Mouse (Mus musculus) erythroid progenitor cell, adult 5-6 weeks (primary cell): ENCODE measurements at regions not wholly inside any gene's neighbourhood (a gene's known extent, or its start where the extent isn't known, plus 50 kb on each side); places are given as distances from the start of the nearest gene placed in this dataset.

Experiments
- ATAC-seq: replicated peaks from 2 replicates; pipeline ENCODE4 v1.8.0; 2016; ENCODE audit warnings: moderate number of reproducible peaks, mild to moderate bottlenecking, moderate TSS enrichment, inconsistent platforms; ENCODE audit not compliant: poor library complexity, low FRiP score, severe bottlenecking

- ATAC-seq: no peak
These were observed 104.9 kb upstream of the Slc22a12 start for GRCm38 (mm10) chr19:6647686-6648085.

GRCm38 (mm10) chr19:6647216-6647615, 104.4 kb upstream of the Slc22a12 start:
- no peak for ATAC-seq

GRCm38 (mm10) chr19:6645912-6646311, 103.1 kb upstream of the Slc22a12 start:
- no peak for ATAC-seq

DNA sequence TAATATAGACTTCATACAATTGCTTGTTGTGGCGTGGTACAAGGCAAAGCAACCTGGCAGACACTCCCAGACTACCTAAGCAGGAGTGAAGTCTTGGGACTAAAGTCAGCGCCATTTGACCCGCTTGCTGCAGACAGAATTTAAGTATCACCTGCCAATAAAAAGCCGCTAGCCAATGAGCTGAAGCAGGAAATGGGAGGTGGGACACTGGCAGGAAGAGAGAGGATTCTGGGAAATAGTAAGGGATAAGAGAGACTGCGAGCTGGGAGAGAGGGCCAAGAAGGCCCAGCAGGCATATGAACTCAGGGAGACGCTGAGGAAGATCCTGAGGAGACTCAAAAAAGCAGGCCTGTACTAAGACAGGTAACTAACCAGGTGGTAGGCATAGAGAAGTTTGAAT, 102.0 kb upstream of the Slc22a12 start:
- ATAC-seq: no peak

GRCm38 (mm10) chr19:6639681-6640080, 96.8 kb upstream of the Slc22a12 start:
- ATAC-seq: no peak

DNA sequence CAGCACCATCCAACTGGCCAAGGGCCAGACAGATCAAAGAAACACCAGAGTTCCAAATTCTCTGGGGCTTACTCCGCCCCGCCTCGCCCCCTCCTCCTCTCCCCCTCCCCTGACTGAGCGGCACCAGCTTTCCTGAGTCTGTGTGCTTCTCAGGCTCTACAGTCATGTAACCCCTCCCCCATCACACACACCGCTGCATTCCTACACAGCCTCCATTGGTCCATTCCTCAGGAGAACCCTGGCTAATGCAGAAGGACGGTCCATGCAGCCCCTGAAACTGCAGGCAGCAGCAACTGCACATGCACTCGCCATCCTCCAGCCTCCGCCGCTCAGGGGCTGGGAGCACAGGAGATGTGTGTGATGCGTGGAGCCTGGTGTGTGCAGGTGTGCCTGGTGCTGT, 90.6 kb upstream of the Slc22a12 start:
- ATAC-seq: no peak

DNA sequence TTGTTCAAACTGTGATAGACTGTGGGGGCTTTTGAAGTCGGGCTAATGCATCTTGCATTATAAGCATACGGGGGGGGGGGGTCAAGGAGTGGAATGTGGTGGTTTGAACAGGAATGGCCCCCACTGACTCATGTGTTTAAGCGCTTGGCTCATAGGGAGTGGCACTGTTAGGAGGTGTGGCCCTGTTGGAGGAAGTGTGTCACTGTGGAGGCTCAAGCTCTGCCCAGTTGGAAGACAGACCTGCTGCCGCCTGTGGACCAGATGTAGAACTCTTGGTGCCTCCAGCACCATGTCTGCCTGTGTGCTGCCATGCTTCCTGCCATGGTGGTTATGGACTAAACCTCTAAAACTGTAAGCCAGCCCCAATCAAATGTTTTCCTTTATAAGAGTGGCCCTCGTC, 89.0 kb upstream of the Slc22a12 start:
- no peak for ATAC-seq

DNA sequence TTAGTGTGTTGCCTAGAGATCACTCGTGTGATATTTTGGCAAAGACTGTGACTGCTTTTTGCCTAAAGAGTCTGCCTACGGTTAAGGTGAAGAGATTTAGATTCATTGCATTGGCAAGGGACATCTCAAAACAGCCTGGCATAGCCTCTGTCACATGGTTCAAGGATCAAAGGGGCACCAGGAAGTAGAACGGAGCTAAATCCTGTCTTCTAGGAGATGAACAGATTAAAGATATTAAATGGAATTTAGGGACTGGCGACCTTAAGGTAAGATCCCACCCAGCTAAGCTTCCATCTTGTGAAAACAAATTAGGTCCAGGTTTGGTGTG, 87.7 kb upstream of the Slc22a12 start:
- ATAC-seq: no peak

DNA sequence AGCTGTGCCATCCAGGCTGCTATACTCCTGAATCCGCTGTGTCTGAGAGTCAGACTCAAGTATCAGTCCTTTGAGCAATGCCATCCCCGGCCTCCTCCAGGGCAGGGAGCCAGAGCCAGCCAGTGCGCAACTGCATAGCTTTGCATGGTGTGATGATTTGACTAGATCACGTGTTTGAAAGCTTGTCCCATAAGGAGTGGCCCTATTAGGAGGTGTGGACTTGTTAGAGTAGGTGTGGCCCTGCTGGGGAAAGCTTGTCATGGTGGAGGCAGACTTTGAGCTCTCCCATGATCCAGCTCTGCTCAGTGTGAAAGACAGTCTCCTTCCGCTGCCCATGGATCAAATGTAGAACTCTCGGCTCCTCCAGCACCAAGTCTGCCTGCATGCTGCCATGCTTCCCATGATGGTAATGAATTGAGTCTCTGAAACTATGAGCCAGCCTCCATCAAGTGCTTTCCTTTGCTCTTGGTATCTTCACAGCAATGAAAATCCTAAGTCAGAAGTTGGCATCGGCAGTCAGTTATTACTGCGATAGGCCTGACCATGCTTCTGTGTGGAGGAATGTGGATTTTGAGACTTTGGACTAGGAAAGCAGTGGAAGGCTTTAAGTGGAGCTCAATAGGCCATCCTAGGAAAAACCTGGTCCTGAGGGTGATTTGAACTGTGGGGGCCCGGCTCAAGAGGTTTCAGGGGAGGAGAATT, 87.2 kb upstream of the Slc22a12 start:
- no peak for ATAC-seq

DNA sequence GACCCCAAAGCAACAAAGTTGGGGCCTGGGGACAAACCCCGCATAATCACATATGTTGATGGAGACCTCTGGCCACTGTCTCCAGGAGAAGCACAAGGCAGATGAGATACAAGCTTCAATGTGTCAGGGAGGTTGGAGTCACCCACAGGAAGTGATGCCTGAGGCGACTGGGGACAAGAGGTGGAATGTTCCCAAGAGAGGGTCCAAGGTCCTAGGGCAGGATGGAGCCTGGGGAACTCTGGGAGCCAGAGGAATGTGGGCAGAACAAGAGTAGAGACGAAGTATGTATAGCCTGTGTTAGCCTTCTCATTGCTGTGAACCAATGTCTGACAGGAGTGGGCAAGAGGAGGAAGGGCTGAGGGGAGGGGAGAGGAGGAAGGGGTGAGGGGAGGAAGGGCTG, 82.7 kb upstream of the Slc22a12 start:
- ATAC-seq: no peak

- no peak for ATAC-seq
These were observed 78.2 kb upstream of the Slc22a12 start for GRCm38 (mm10) chr19:6621023-6621422.

DNA sequence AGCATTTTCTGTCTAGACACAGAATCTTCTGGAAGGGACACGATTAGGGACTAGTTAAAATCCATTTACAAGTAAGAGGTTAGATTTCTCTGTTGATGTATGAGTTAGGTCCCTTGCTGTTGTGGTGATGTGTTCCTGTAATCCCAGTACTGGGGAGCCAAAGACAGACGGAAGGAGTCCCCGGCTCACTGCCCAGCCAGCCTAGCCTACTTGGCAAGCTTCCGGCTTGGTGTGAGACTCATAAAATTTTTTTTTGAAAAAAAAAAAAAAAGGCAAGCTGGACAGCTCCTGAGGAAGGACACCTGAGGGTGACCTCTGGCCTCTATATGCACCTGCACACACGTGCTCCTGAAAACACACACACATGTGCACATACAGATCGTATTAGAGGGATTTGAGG, 76.7 kb upstream of the Slc22a12 start:
- ATAC-seq: no peak

GRCm38 (mm10) chr19:6616659-6617058, 73.8 kb upstream of the Slc22a12 start:
- no peak for ATAC-seq

GRCm38 (mm10) chr19:6612441-6612840, 69.6 kb upstream of the Slc22a12 start:
- ATAC-seq: no peak

DNA sequence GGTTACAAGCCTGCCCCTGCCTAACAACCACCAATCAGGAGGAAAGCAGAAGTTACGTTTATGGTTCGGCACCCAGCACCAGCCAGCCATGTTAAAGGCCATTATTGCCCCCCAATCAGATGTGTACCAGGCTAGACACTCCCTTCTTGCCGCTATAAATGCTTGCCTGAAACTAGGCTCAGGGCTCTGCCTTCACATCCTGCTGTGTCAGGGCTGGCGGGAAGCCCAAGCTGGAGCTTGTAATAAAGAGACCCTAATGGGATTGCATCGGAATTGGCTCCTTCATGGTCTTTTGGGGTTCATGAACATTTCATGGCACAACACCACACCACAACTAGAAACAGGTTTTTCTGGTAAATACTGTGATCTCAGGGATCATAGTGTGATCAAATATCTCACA, 69.1 kb upstream of the Slc22a12 start:
- no peak for ATAC-seq

GRCm38 (mm10) chr19:6610715-6611114, 67.9 kb upstream of the Slc22a12 start:
- no peak for ATAC-seq

DNA sequence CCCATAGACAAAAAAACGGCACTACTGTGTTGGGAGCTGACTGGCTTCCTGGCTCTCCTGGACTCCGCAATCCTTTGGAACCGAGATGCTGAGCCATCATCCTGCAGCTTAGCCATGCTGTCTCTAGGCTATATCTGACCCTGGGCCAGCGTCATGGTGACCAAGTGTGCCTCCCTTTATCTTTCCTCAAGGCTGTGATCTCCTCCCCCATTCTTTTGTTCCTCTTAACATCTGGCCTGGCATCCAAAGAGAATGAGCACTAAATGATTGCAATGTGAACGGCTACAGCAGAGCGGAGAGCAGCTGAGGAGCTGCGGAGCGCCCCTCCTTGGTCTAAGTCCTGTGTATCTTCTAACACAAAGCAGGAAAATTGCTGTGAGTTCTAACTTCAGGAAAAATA, 67.2 kb upstream of the Slc22a12 start:
- no peak for ATAC-seq

DNA sequence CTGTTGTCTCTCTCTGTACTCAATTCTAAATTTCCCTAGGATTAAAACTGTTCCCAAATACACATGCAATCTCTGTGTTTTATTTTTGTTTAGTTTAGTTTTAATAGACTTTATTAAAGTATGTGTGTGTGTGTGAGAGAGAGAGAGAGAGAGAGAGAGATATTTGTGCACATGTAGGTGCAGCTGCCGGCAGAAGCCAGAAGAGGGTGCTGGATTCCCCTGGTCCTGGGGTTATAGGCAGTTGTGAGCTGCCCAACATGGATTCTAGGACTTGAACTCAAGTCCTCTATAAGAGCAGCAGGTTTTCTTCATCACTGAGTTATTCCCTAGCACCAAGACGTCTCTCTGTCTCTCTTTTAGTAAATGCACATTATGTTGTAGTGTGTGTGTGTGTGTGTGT, 64.7 kb upstream of the Slc22a12 start:
- no peak for ATAC-seq

DNA sequence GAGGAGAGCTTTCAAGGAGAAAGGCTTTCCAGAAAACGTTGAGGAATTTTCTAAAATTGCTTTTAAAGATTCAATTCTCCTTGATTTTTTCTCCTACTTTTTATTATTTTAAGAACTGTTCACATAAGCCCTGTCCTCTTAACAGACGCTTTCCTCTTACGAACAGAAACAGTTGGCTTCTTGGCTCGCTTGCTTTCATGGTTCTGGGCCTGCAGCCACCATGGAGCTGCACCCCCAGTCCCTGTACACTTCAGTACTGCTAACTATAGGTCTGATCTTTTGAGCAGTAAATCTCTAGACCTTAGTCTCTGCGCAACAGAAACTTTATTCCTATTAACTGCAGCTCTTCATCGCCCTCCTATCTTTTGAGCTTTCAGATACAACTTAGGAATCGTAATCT, 63.8 kb upstream of the Slc22a12 start:
- no peak for ATAC-seq

GRCm38 (mm10) chr19:6604702-6605101, 61.9 kb upstream of the Slc22a12 start:
- no peak for ATAC-seq

DNA sequence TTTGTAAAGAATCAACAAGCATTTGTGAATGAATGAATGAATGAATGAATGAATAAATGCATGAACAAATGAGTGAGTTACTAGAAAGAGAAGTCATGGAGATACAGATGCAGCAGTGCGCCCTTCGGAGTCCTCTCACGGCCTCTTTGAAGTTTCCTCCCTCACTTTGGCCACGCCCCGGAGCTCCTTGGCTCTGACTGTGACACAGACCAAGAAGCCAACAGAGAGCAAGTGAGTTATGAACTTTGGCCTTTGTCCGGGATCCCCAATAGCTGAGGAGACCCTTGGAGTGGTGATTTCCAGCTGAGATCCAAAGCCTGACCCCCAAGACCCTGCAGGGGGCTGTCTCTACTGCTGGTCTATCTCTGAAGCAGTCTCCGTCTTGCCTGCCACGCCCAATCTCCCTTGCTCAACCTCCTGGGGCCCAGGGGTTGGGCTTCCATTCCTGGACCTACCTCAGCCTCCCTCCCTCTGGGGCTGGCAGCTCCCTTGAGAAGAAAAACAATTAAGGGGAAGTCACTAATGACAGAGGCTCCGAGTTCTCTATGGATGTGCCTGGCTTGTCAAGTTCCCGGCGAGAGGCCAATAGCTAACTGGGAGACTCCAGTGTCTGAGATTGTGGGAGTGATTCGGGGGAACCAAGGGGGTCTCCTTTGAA, 58.2 kb upstream of the Slc22a12 start:
- ATAC-seq: no peak

DNA sequence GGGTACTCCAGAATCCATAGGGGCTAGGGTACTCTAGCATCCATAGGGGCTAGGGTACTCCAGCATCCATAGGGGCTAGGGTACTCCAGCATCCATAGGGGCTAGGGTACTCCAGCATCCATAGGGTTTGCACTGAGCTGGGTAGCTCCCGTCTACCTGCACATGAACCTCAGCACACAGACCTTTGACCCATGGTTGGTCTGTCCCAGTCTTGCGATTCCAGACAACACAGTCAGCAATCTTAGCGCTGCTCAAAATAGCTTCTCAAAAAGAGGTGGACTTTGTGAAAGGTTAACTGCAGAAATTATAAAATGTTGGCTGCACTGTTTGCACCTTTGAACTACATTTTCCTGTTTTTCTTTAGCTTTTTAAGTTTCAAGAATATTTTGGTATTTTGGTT, 56.4 kb upstream of the Slc22a12 start:
- no peak for ATAC-seq
